Mouse (Mus musculus) kidney, embryonic 15.5 days (tissue): ENCODE results near the gene Sowahb. TPM values are rescaled to one million over a fixed set of nuclear protein-coding genes. Genes with fewer than 3 reads are reported as not detected.
"Not testable (repeated sequence)": the region's sequence is repeated elsewhere in the genome, so short reads cannot be mapped to it uniquely, and the experiment has no call there.

ENCODE experiments used
- ATAC-seq: fragments of 200-750 bp; cut with Nextera tagmentation; replicated peaks from 2 replicates; pipeline ENCODE4 v1.8.0; 2017; ENCODE audit warnings: moderate TSS enrichment; ENCODE audit not compliant: low FRiP score
- H3K27ac ChIP-seq: fragments of 300-500 bp; sonication (generic); 2 replicates; pipeline ENCODE4 v1.5.1; 2015; ENCODE audit warnings: mild to moderate bottlenecking, inconsistent platforms
- H3K27me3 ChIP-seq: fragments of 300-500 bp; sonication (generic); 2 replicates; pipeline ENCODE4 v1.6.1; 2015; ENCODE audit warnings: inconsistent platforms
- H3K36me3 ChIP-seq: fragments of 300-500 bp; sonication (generic); 2 replicates; pipeline ENCODE4 v1.6.1; 2015; ENCODE audit warnings: inconsistent platforms
- H3K4me1 ChIP-seq: fragments of 300-500 bp; sonication (generic); 2 replicates; pipeline ENCODE4 v1.6.1; 2015; ENCODE audit warnings: inconsistent platforms
- H3K4me2 ChIP-seq: fragments of 300-500 bp; sonication (generic); 2 replicates; pipeline ENCODE4 v1.6.1; 2015; ENCODE audit warnings: moderate library complexity, mild to moderate bottlenecking, inconsistent platforms
- H3K4me3 ChIP-seq: fragments of 300-500 bp; sonication (generic); replicated peaks from 2 replicates; pipeline ENCODE4 v1.5.1; 2015; ENCODE audit warnings: mild to moderate bottlenecking, inconsistent platforms
- H3K9ac ChIP-seq: fragments of 300-500 bp; sonication (generic); 2 replicates; pipeline ENCODE4 v1.6.1; 2015; ENCODE audit warnings: mild to moderate bottlenecking, inconsistent platforms
- H3K9me3 ChIP-seq: fragments of 300-500 bp; sonication (generic); replicated peaks from 2 replicates; pipeline ENCODE4 v1.6.1; 2016; ENCODE audit warnings: inconsistent platforms
- WGBS: fragments of 180-500 bp; shearing (Covaris S2); methylation state at CpG from one replicate; pipeline ENCODE4 v1.1.7; 2015; ENCODE audit warnings: mixed read lengths; 5-methylcytosine and 5-hydroxymethylcytosine counted together
- polyA plus RNA-seq: library from polyadenylated mRNA; unstranded; fragments of >200 nt; fragmentation: Nextera tagmentation; extraction: Ambion mirVana; gene quantifications from 2 replicates; pipeline ENCODE4 v1.2.1, GENCODE M21; 2015

The Sowahb gene
- polyA plus RNA-seq, 1 experiment from 2014 or later: 1.4 TPM

GRCm38 (mm10) chr5:93020024-93020666 lies 24.7 kb downstream of the Sowahb start:
- Histone ChIP-seq H3K4me2 (no peak overlapping the region), H3K4me3 (no peak overlapping the region), H3K27ac (no peak overlapping the region), H3K9me3 (no peaks in the 10 kb centered on the region), H3K27me3 (no peaks in the 10 kb centered on the region), H3K4me1 (peaks cover 8% of the 10 kb centered on the region), H3K36me3 (no peaks in the 10 kb centered on the region), H3K9ac (no peak overlapping the region)
- ATAC-seq: no peak
- 50% methylated on average over 6 of the region's 6 CpGs for WGBS

GRCm38 (mm10) chr5:93019207-93019606 lies 25.6 kb downstream of the Sowahb start:
- ATAC-seq, H3K9ac ChIP-seq: not testable (repeated sequence)

DNA sequence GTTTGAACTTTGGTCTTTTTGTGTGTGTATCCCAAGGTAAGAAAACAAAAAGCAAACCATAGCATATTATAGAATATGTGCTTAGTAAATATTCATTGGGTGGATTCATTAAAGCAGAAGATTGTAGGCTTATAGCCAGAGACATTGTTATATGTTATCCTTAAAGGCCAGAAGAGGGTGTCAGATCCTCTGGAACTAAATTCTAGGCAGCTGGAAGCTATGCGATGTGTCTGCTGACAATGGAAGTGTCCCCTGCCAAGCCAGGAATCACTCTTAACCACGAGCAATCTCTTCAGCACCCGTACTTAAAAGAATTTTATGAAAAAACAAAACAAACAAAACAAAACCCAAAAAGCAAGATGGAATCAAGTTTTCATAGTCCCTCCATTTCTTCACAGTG lies 27.1 kb downstream of the Sowahb start:
- H3K4me1 ChIP-seq: no peaks in the 10 kb centered on the region
- H3K27me3 ChIP-seq: no peaks in the 10 kb centered on the region
- no peaks in the 10 kb centered on the region for H3K36me3 ChIP-seq
- 61% methylated on average over 3 of the region's 3 CpGs for WGBS
- no peak overlapping the region for H3K4me3 ChIP-seq
- H3K9ac ChIP-seq: no peak overlapping the region
- no peak overlapping the region for H3K4me2 ChIP-seq
- no peaks in the 10 kb centered on the region for H3K9me3 ChIP-seq
- no peak for ATAC-seq
- no peak overlapping the region for H3K27ac ChIP-seq

More at GRCm38 (mm10) chr5:93019207-93019606, 25.6 kb downstream of the Sowahb start:
- H3K9me3 ChIP-seq, H3K27ac ChIP-seq, H3K4me1 ChIP-seq, H3K36me3 ChIP-seq, H3K4me2 ChIP-seq, H3K4me3 ChIP-seq, H3K27me3 ChIP-seq: not testable (repeated sequence)
- 95% methylated on average over 10 of the region's 10 CpGs for WGBS

DNA sequence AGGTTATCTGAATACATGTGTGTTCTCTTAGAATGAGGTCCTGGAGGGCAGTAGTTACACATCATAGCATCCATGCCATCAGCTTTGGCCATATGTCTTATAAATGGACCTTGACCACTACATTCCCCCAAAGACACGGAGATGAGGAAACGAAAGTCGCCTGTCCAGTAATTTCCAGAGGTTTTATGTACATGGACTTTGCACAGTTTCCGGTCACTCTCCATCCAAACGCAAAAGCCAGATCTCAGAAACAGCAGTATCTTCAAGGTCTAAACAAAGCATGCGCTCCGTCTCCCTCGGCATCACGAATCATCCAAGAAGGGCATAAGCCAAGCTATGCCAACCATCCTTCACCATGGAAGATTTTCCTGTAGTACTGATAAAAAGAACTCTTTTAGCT lies 36.6 kb downstream of the Sowahb start:
- no peak for ATAC-seq
- no peak overlapping the region for H3K4me3 ChIP-seq
- H3K9me3 ChIP-seq: no peaks in the 10 kb centered on the region
- H3K4me1 ChIP-seq: peaks cover 17% of the 10 kb centered on the region
- H3K27me3 ChIP-seq: no peaks in the 10 kb centered on the region
- 87% methylated on average over 9 of the region's 9 CpGs for WGBS
- H3K27ac ChIP-seq: no peak overlapping the region
- no peaks in the 10 kb centered on the region for H3K36me3 ChIP-seq
- H3K9ac ChIP-seq: no peak overlapping the region
- no peak overlapping the region for H3K4me2 ChIP-seq

GRCm38 (mm10) chr5:93005815-93006341 lies 38.9 kb downstream of the Sowahb start:
- H3K27ac ChIP-seq: peak overlapping the region; percentile 89
- H3K9me3 ChIP-seq: no peaks in the 10 kb centered on the region
- no peak overlapping the region for H3K9ac ChIP-seq
- 34% methylated on average over 14 of the region's 14 CpGs for WGBS
- no peaks in the 10 kb centered on the region for H3K27me3 ChIP-seq
- peak; percentile 64 for ATAC-seq
- no peaks in the 10 kb centered on the region for H3K36me3 ChIP-seq
- H3K4me2 ChIP-seq: peak overlapping the region; percentile 58
- H3K4me3 ChIP-seq: peak overlapping the region; percentile 35
- H3K4me1 ChIP-seq: peaks cover 23% of the 10 kb centered on the region

- WGBS: 3% methylated on average over 20 of the region's 20 CpGs
- Histone ChIP-seq H3K9me3 (no peaks in the 10 kb centered on the region), H3K9ac (no peak overlapping the region)
Measured at GRCm38 (mm10) chr5:93005229-93005814, 39.5 kb downstream of the Sowahb start.

GRCm38 (mm10) chr5:93002615-93003014 lies 42.2 kb downstream of the Sowahb start:
- WGBS: 94% methylated on average over 2 of the region's 2 CpGs
- Histone ChIP-seq H3K4me2 (no peak overlapping the region), H3K4me1 (peaks cover 47% of the 10 kb centered on the region), H3K27ac (no peak overlapping the region), H3K9ac (no peak overlapping the region), H3K36me3 (no peaks in the 10 kb centered on the region), H3K4me3 (no peak overlapping the region), H3K27me3 (no peaks in the 10 kb centered on the region), H3K9me3 (no peaks in the 10 kb centered on the region)
- ATAC-seq: no peak

More at GRCm38 (mm10) chr5:93005229-93005814, 39.5 kb downstream of the Sowahb start:
- peak overlapping the region; percentile 35 for H3K4me3 ChIP-seq
- peak overlapping the region; percentile 89 for H3K27ac ChIP-seq
- no peaks in the 10 kb centered on the region for H3K27me3 ChIP-seq
- H3K4me2 ChIP-seq: peak overlapping the region; percentile 58
- ATAC-seq: peak; percentile 69
- H3K36me3 ChIP-seq: no peaks in the 10 kb centered on the region
- peaks cover 28% of the 10 kb centered on the region for H3K4me1 ChIP-seq

GRCm38 (mm10) chr5:93000774-93001757 lies 43.8 kb downstream of the Sowahb start:
- H3K4me1 ChIP-seq: peaks cover 60% of the 10 kb centered on the region
- WGBS: 31% methylated on average over 17 of the region's 17 CpGs

GRCm38 (mm10) chr5:93000060-93000459 lies 44.8 kb downstream of the Sowahb start:
- no peak for ATAC-seq
- H3K27ac ChIP-seq: peak overlapping the region; percentile 90
- no peaks in the 10 kb centered on the region for H3K9me3 ChIP-seq
- peaks cover 53% of the 10 kb centered on the region for H3K4me1 ChIP-seq
- no peaks in the 10 kb centered on the region for H3K27me3 ChIP-seq
- no peak overlapping the region for H3K4me3 ChIP-seq
- 65% methylated on average over 6 of the region's 6 CpGs for WGBS
- no peak overlapping the region for H3K4me2 ChIP-seq
- H3K36me3 ChIP-seq: no peaks in the 10 kb centered on the region
- H3K9ac ChIP-seq: no peak overlapping the region

More at GRCm38 (mm10) chr5:93000774-93001757, 43.8 kb downstream of the Sowahb start:
- no peak overlapping the region for H3K4me3 ChIP-seq
- no peaks in the 10 kb centered on the region for H3K9me3 ChIP-seq
- H3K27ac ChIP-seq: peak overlapping the region; percentile 90
- H3K9ac ChIP-seq: no peak overlapping the region
- no peaks in the 10 kb centered on the region for H3K36me3 ChIP-seq
- no peak overlapping the region for H3K4me2 ChIP-seq
- no peaks in the 10 kb centered on the region for H3K27me3 ChIP-seq
- ATAC-seq: no peak

GRCm38 (mm10) chr5:92998494-92999016 lies 46.3 kb downstream of the Sowahb start:
- Histone ChIP-seq H3K27ac (peak overlapping the region; percentile 94), H3K9me3 (no peaks in the 10 kb centered on the region), H3K4me3 (no peak overlapping the region), H3K4me2 (no peak overlapping the region), H3K9ac (no peak overlapping the region), H3K36me3 (no peaks in the 10 kb centered on the region), H3K27me3 (no peaks in the 10 kb centered on the region), H3K4me1 (peaks cover 55% of the 10 kb centered on the region)
- ATAC-seq: no peak
- 28% methylated on average over 5 of the region's 5 CpGs for WGBS

DNA sequence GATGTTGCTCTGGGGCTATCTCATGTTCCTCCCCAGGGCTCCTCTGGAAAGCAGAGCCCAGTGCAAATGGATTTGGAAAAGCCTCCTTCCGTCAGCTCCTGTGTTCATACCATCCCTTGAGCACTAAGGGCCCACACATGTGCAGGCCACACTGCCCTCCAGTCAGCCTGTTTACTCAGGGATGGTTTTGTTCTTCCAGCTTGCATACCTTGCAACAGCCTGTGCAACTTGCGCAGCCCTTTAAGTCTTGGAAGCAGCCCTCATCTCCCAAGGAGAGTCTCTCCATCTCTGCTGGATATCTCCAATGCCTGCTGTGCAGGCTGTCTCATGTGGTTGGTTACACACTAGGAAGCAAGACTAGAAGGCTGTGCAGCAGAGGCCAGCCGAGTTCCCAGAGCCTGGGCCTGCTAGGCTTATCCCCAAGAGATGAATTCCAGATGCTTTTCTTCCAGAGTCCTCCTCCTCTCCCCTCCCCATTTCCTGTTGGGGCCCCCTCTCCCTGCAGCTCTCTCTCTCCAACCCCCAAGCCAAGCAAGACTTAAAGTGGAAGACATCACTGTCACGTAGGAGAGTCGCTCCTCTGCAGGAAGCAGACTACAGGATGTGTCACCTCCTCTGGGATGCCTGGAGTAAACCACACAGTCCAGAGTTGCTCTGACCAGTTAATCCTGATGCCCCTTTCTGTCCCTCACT lies 47.2 kb downstream of the Sowahb start:
- Histone ChIP-seq H3K4me1 (peaks cover 55% of the 10 kb centered on the region), H3K4me2 (peak overlapping the region; percentile 19; the same call in 1 of the 2 replicates), H3K9ac (0 out of 2 replicates have a peak overlapping the region, but pooled peaks have one; percentile 12)

More for the DNA sequence above, 47.2 kb downstream of the Sowahb start:
- H3K36me3 ChIP-seq: no peaks in the 10 kb centered on the region
- peak overlapping the region; percentile 94 for H3K27ac ChIP-seq
- H3K9me3 ChIP-seq: no peaks in the 10 kb centered on the region
- H3K27me3 ChIP-seq: no peaks in the 10 kb centered on the region
- no peak overlapping the region for H3K4me3 ChIP-seq
- WGBS: 20% methylated on average over 5 of the region's 5 CpGs
- ATAC-seq: peak; percentile 89
